Mouse (Mus musculus) testis, adult 2 months (tissue): ENCODE results near the gene Hemgn. TPM values are rescaled to one million over a fixed set of nuclear protein-coding genes. Genes with fewer than 3 reads are reported as not detected.

ENCODE experiments used
- H3K27ac ChIP-seq: fragments of 200-500 bp; 2 replicates; pipeline ENCODE4 v1.5.1; 2012; ENCODE audit warnings: low read depth, low read length; ENCODE audit not compliant: control insufficient read depth, insufficient read depth
- H3K27me3 ChIP-seq: fragments of 200-500 bp; 2 replicates; pipeline ENCODE4 v1.6.1; 2012; ENCODE audit warnings: mild to moderate bottlenecking, low read length, moderate library complexity; ENCODE audit not compliant: control insufficient read depth, insufficient read depth
- H3K36me3 ChIP-seq: fragments of 200-500 bp; 2 replicates; pipeline ENCODE4 v1.6.1; 2012; ENCODE audit warnings: mild to moderate bottlenecking, low read length; ENCODE audit not compliant: control insufficient read depth, insufficient read depth
- H3K4me1 ChIP-seq: fragments of 200-500 bp; 2 replicates; pipeline ENCODE4 v1.6.1; 2012; ENCODE audit warnings: low read length; ENCODE audit not compliant: control insufficient read depth, insufficient read depth
- H3K4me3 ChIP-seq: fragments of 200-500 bp; 2 replicates; pipeline ENCODE4 v1.5.1; 2012; ENCODE audit warnings: low read depth, mild to moderate bottlenecking, low read length, moderate library complexity, mixed read lengths; ENCODE audit not compliant: control insufficient read depth
- CTCF ChIP-seq: fragments of 200-500 bp; IDR thresholded peaks from 2 replicates; pipeline ENCODE4 v1.5.1; 2012; ENCODE audit warnings: low read depth, mild to moderate bottlenecking, inconsistent platforms, low read length, moderate library complexity; ENCODE audit not compliant: control insufficient read depth, insufficient read depth, insufficient replicate concordance
- POLR2A ChIP-seq: fragments of 200-500 bp; IDR thresholded peaks from 2 replicates; pipeline ENCODE4 v1.6.1; 2012; ENCODE audit warnings: low read depth, mild to moderate bottlenecking, inconsistent platforms, low read length, moderate library complexity; ENCODE audit not compliant: control insufficient read depth
- polyA plus RNA-seq: library from polyadenylated mRNA; depleted of rRNA; stranded (reverse); fragments of >200 nt; gene quantifications from 2 replicates; pipeline ENCODE4 v1.2.3, GENCODE M21; 2012; rRNA removed

Hemgn gene
- polyA plus RNA-seq, 1 experiment = 54.7 TPM

DNA sequence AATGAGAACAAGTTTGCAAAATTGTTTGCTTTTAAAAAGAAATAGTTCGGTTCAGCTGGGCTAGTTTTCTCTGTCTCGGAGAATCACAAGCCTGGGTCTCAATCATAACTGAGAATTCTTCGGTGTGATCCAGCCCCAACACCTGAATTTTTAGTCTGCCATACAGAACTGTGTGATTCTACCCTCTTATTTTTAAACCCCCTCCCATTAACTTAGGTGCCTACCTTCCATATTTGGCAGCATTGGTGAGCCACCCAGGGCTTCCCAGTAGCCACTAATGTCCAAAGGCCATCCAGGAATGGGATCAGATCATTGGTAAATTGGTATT lies 67.6 kb downstream of the Hemgn start:
- peaks cover 2% of the 10 kb centered on the region; the same call in 1 of the 2 replicates for H3K27me3 ChIP-seq
- no peak overlapping the region for H3K27ac ChIP-seq
- H3K36me3 ChIP-seq = no peaks in the 10 kb centered on the region
- no peak overlapping the region for H3K4me3 ChIP-seq
- TF ChIP-seq CTCF (no peak), POLR2A (no peak)
- H3K4me1 ChIP-seq = peaks cover 12% of the 10 kb centered on the region

DNA sequence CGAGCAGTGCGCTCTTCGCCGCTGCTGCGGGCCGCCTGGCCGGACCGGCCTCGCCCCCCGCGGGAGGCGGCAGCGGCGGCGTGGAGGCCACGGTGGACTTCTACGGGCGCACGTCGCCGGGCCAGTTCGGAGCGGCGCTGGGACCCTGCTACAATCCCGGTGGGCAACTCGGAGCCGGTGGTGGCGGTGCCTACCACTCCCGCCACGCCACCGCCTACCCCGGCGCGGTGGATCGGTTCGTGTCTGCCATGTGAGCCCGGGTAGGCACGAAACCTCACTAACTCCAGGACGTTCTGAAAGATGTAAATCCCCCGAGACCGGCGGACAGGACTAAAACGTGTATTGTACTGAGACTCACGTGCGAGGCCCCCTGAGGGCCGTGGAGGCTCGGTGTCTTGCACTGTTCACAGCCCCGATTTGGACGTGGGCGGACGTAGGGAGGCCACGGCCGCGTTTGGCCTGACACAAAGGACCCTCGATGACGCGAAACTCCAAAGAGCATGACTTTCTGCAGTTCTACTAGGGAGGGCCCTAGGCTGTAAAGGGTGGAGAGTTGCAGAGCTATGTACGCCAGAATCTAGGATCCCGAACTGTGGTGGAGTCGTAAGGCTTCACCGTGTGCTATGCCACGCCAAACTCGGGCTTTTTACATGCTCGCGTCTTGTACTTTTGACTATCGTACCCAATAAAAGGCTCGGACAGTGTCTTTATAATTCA lies 68.1 kb downstream of the Hemgn start:
- no peaks in the 10 kb centered on the region for H3K36me3 ChIP-seq
- TF ChIP-seq POLR2A (no peak), CTCF (no peak)
- H3K4me1 ChIP-seq = peaks cover 12% of the 10 kb centered on the region
- H3K27ac ChIP-seq = no peak overlapping the region
- H3K27me3 ChIP-seq = peaks cover 2% of the 10 kb centered on the region; the same call in 1 of the 2 replicates
- peak overlapping the region; percentile 76; the same call in 1 of the 2 replicates for H3K4me3 ChIP-seq

DNA sequence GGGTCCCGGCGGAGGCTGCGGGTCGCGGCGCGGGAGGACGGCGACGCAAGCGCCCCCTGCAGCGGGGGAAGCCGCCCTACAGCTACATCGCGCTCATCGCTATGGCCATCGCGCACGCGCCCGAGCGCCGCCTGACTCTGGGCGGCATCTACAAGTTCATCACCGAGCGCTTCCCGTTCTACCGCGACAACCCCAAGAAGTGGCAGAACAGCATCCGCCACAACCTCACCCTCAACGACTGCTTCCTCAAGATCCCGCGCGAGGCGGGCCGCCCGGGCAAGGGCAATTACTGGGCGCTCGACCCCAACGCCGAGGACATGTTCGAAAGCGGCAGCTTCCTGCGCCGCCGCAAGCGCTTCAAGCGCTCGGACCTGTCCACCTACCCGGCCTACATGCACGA lies 69.0 kb downstream of the Hemgn start:
- Histone ChIP-seq H3K36me3 (no peaks in the 10 kb centered on the region), H3K27ac (no peak overlapping the region), H3K27me3 (peaks cover 2% of the 10 kb centered on the region; the same call in 1 of the 2 replicates), H3K4me3 (peak overlapping the region; percentile 76), H3K4me1 (peaks cover 16% of the 10 kb centered on the region)
- no peak for TF ChIP-seq CTCF
- no peak for TF ChIP-seq POLR2A

Other genes with a start within 250 kb of the Hemgn start
- gene Xpa, start 217.2 kb downstream of the Hemgn start, polyA plus RNA-seq = 6.2 and 7.2 TPM in 2 replicates
- gene Foxe1, start 69.9 kb downstream of the Hemgn start, polyA plus RNA-seq = 0.04 TPM in 1 of 2 replicates, not detected in the other
- gene Trmo, start 24.1 kb downstream of the Hemgn start, polyA plus RNA-seq = 12.1 and 12.2 TPM in 2 replicates
- gene Anp32b, start 37.4 kb upstream of the Hemgn start, polyA plus RNA-seq = 10.5 and 11.6 TPM in 2 replicates
- gene Nans, start 75.7 kb upstream of the Hemgn start, polyA plus RNA-seq = 9.5 and 10.7 TPM in 2 replicates
- gene Trim14, start 122.6 kb upstream of the Hemgn start, polyA plus RNA-seq = 6.4 and 6.6 TPM in 2 replicates
- 139 and 175 TPM in 2 replicates for gene Coro2a, start 188.7 kb upstream of the Hemgn start, polyA plus RNA-seq
- 6.9 and 10.7 TPM in 2 replicates for gene Tbc1d2, start 236.7 kb upstream of the Hemgn start, polyA plus RNA-seq